Mouse (Mus musculus): ENCODE measurements at regions not wholly inside any gene's neighbourhood (a gene's known extent, or its start where the extent isn't known, plus 50 kb on each side); places are given as distances from the start of the nearest gene placed in this dataset.

DNA sequence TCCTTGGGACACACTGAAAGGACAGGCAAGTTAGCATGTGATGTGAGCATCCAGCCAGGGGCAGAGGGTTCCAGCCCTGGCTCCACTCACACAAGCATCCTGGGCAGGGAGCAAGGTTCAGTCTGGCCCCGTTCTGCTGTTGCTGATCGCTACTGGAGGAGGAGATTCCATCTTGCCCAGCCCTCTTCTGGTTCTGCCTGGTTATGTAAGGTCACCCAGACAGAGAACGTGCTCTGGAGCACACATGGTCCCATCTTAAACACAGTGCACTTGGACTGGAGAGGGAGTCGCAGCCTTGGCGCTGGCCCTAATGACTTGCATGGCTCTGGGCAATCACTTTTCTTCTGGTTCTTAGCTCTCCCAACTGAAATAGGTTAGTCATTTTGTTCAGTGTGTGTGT is 96.2 kb upstream of the Tnp1 start:
- no peak for TF ChIP-seq MAX (IDR thresholded peaks at IDR 0.05)
- TF ChIP-seq CTCF (IDR thresholded peaks at IDR 0.05; ENCODE audit: control insufficient read depth, insufficient read depth, insufficient read length) = no peak
- TF ChIP-seq MYOD1 (IDR thresholded peaks at IDR 0.05; ENCODE audit: control insufficient read depth, insufficient read length, low read depth) = no peak
- TF ChIP-seq FOSL1 (IDR thresholded peaks at IDR 0.05; ENCODE audit: insufficient read depth, low read length, poor library complexity, severe bottlenecking) = no peak
- no peak for TF ChIP-seq USF1 (IDR thresholded peaks at IDR 0.05; ENCODE audit: low read depth)
- no peak for TF ChIP-seq MYOG (IDR thresholded peaks at IDR 0.05; ENCODE audit: control insufficient read depth, extremely low read depth, insufficient read length)
- no peak for TF ChIP-seq CEBPB (IDR thresholded peaks at IDR 0.05; ENCODE audit: low read depth)

Measured in C2C12 (cell line).